Mouse (Mus musculus) left cerebral cortex, postnatal 4 days (tissue): ENCODE data around the gene Lamtor3. TPM values are rescaled to one million over a fixed set of nuclear protein-coding genes. Genes with fewer than 3 reads are reported as not detected.
"Not testable (repeated sequence)": the region's sequence is repeated elsewhere in the genome, so short reads cannot be mapped to it uniquely, and the experiment has no call there.

ENCODE experiments used
- DNase-seq: peaks from one replicate; pipeline ENCODE4 v3.0.0-alpha.2; 2022
- intact Hi-C: fragments of 180-260 bp; cut with DNase I; formaldehyde crosslinking; loops from one replicate; pipeline ENCODE4 v1.15.1; 2025
- total RNA-seq, 2 experiments: library from RNA; stranded (reverse); gene quantifications; 2 replicates each; pipeline ENCODE4 v1.2.3; 2021

The Lamtor3 gene
- 10 to 100 TPM; 69.0 to 73.3 TPM for total RNA-seq

- intact Hi-C loops: loop anchor here (5.0 kb wide), 1 partner anchor 51 kb away; the partner anchor contains the start of gene Dnajb14
- peak; percentile 85 for DNase-seq
These were observed at the start of gene Lamtor3 for GRCm38 (mm10) chr3:137918172-137918931. TSS of gene Lamtor3 (plus strand) at chr3:137918506.

GRCm38 (mm10) chr3:137869395-137869794 lies 48.9 kb upstream of the Lamtor3 start:
- intact Hi-C loops: loop anchor here (5.0 kb wide), 2 partner anchors 48 to 273 kb away; partner anchors contain the start of genes Lamtor3, Mttp and Trmt10a

GRCm38 (mm10) chr3:137879313-137879712 lies 39.0 kb upstream of the Lamtor3 start:
- intact Hi-C loops: no loop called here
- DNase-seq: no peak

More at GRCm38 (mm10) chr3:137869395-137869794, 48.9 kb upstream of the Lamtor3 start:
- DNase-seq: no peak

- intact Hi-C loops: no loop called here
- no peak for DNase-seq
These were observed 38.1 kb upstream of the Lamtor3 start for GRCm38 (mm10) chr3:137880109-137880748.

GRCm38 (mm10) chr3:137881093-137881492 lies 37.2 kb upstream of the Lamtor3 start:
- intact Hi-C loops: no loop called here

GRCm38 (mm10) chr3:137887961-137888360 lies 30.3 kb upstream of the Lamtor3 start:
- intact Hi-C loops: no loop called here
- no peak for DNase-seq

More at GRCm38 (mm10) chr3:137881093-137881492, 37.2 kb upstream of the Lamtor3 start:
- DNase-seq: no peak

- intact Hi-C loops: no loop called here
These were observed 27.2 kb upstream of the Lamtor3 start for GRCm38 (mm10) chr3:137891089-137891488.

GRCm38 (mm10) chr3:137892118-137892517 lies 26.2 kb upstream of the Lamtor3 start:
- no peak for DNase-seq
- intact Hi-C loops: no loop called here

More at GRCm38 (mm10) chr3:137891089-137891488, 27.2 kb upstream of the Lamtor3 start:
- peak; percentile 21 for DNase-seq

- intact Hi-C loops: no loop called here
- no peak for DNase-seq
These were observed 24.5 kb upstream of the Lamtor3 start for GRCm38 (mm10) chr3:137893789-137894188.

GRCm38 (mm10) chr3:137895196-137895595 lies 23.1 kb upstream of the Lamtor3 start:
- DNase-seq: no peak

GRCm38 (mm10) chr3:137896386-137896785 lies 21.9 kb upstream of the Lamtor3 start:
- no peak for DNase-seq
- intact Hi-C loops: no loop called here

More at GRCm38 (mm10) chr3:137895196-137895595, 23.1 kb upstream of the Lamtor3 start:
- intact Hi-C loops: no loop called here

GRCm38 (mm10) chr3:137896867-137897266 lies 21.4 kb upstream of the Lamtor3 start:
- intact Hi-C loops: no loop called here
- DNase-seq: no peak

GRCm38 (mm10) chr3:137897685-137898084 lies 20.6 kb upstream of the Lamtor3 start:
- intact Hi-C loops: no loop called here
- DNase-seq: no peak

GRCm38 (mm10) chr3:137900149-137900548 lies 18.2 kb upstream of the Lamtor3 start:
- DNase-seq: no peak
- intact Hi-C loops: no loop called here

GRCm38 (mm10) chr3:137913093-137913492 lies 5.2 kb upstream of the Lamtor3 start:
- intact Hi-C loops: no loop called here
- no peak for DNase-seq

GRCm38 (mm10) chr3:137914567-137914966 lies 3.7 kb upstream of the Lamtor3 start:
- intact Hi-C loops, DNase-seq: not testable (repeated sequence)

- intact Hi-C loops: loop anchor here (5.0 kb wide), 1 partner anchor 50 kb away; the partner anchor contains the start of gene Dnajb14
- no peak for DNase-seq
These were observed 573 bp upstream of the Lamtor3 start for GRCm38 (mm10) chr3:137917694-137918171.

- intact Hi-C loops: loop anchor here (5.0 kb wide), 1 partner anchor 52 kb away; the partner anchor contains the start of gene Dnajb14
These were observed 616 bp downstream of the Lamtor3 start for GRCm38 (mm10) chr3:137918932-137919311.

GRCm38 (mm10) chr3:137919398-137919797 lies 1.1 kb downstream of the Lamtor3 start:
- DNase-seq: no peak
- intact Hi-C loops: loop anchor here (5.0 kb wide), 1 partner anchor 52 kb away; the partner anchor contains the start of gene Dnajb14

More at GRCm38 (mm10) chr3:137918932-137919311, 616 bp downstream of the Lamtor3 start:
- DNase-seq: peak; percentile 7

- intact Hi-C loops: no loop called here
- no peak for DNase-seq
These were observed 2.3 kb downstream of the Lamtor3 start for GRCm38 (mm10) chr3:137920594-137920993.

GRCm38 (mm10) chr3:137927010-137927409 lies 8.7 kb downstream of the Lamtor3 start:
- no peak for DNase-seq
- intact Hi-C loops: no loop called here
